Mouse (Mus musculus): ENCODE measurements around the gene 1700020D05Rik. TPM values are rescaled to one million over a fixed set of nuclear protein-coding genes. Genes with fewer than 3 reads are reported as not detected.
A peak's percentile ranks its signal among the peaks of the same experiment; 100 is the strongest.

Gene 1700020D05Rik
- total RNA-seq, 2 experiments from 2014 or later: 1.7 TPM; not detected in 1

- no peak for ATAC-seq (replicated peaks; ENCODE audit: poor library complexity)
Measured at GRCm38 (mm10) chr19:5477004-5477667, 26.5 kb downstream of the 1700020D05Rik start.

- no peak for ATAC-seq (replicated peaks; ENCODE audit: poor library complexity)
Measured at GRCm38 (mm10) chr19:5475069-5475714, 28.4 kb downstream of the 1700020D05Rik start.

DNA sequence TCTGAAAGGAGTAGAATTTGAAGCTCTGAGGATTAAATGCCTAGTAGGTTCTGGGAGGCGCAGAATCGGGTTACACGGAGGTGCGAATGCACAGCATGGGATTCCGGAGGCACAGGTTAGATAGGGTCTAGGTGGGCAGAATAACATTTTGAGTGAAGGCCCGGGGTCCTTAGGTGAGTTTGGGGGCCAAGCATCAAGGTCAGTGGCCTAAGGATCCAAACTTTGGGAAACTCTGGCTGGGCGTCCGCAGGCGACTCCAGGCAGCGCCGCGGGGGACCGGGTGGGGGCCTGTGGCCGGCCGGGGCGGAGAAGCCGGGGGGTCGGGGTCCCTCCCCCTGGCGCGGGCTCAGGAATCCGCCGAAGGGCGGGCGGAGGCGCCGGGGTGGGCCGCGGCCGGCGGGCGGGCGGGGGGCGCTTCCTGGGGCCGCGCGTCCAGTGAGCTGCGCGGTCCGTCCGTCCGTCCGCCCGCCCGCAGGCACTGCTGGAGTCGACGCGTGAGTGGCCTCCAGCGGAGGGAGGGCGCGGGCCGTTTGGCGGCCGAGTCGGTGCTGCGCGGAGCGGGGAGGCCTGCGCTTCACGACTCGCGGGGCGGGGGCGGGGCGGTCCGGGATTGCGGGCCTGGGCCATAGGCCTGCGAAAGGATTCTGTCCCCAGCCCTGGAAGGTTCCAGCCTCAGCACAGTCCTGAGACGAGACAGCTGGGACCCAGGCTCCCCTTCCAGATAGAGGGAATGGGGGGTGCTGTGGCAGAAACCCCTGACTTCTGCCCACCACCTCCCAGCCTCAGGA, 29.1 kb downstream of the 1700020D05Rik start:
- peak; percentile 33 for ATAC-seq (replicated peaks; ENCODE audit: poor library complexity)

GRCm38 (mm10) chr19:5473720-5474119, 29.9 kb downstream of the 1700020D05Rik start, which contains the start of gene Efemp2:
Gene Efemp2 (plus strand): TSS chr19:5473954.
- ATAC-seq (replicated peaks; ENCODE audit: poor library complexity): peak; percentile 79

DNA sequence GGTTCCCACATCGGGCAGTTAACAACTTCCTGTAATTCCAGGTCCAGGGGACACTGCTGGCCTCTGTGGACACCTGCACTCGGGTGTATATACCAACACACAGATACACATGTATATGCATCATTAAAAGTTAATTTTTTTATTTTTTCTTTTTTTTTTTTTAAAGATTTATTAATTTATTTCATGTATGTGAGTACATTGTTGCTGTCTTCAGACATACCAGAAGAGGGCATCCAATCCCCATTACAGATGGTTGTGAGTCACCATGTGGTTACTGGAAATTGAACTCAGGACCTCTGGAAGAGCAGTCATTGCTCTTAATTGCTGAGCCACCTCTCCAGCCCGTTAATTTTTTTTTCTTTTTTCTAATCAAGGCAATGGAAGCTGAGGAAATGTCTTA, 30.7 kb downstream of the 1700020D05Rik start:
- ATAC-seq (replicated peaks; ENCODE audit: poor library complexity): no peak

- ATAC-seq (replicated peaks; ENCODE audit: poor library complexity): no peak
Measured at GRCm38 (mm10) chr19:5471846-5472245, 31.7 kb downstream of the 1700020D05Rik start.

DNA sequence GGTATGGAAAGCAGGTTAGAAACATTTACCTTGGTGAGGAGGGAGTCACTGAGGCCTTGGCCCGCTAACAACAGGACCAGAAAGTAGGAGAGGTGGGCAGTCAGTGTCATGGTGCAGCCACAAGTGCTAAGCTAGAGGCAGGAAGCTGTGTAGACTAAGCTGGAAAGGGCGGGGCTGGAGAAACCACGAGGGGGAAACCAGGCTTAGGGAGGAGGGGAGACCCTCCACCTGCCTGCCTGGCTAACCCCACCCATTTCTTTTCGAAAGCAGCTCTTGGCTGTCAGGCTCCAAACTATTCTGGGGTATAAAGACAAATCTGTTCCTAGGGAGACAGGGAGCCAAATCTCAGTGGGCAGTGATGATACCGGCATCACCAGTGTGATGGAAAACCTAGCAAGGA, 35.2 kb downstream of the 1700020D05Rik start, which contains the start of gene Ctsw:
Gene Ctsw (minus strand): TSS at position 134 of the 400 bp plus-strand sequence.
- peak; percentile 29; the same call in 1 of the 2 replicates for ATAC-seq (replicated peaks; ENCODE audit: poor library complexity)

- ATAC-seq (replicated peaks; ENCODE audit: poor library complexity): no peak
Measured at GRCm38 (mm10) chr19:5466916-5467500, 36.6 kb downstream of the 1700020D05Rik start.

- ATAC-seq (replicated peaks; ENCODE audit: poor library complexity): no peak
Measured at GRCm38 (mm10) chr19:5465037-5465436, 38.5 kb downstream of the 1700020D05Rik start.

- ATAC-seq (replicated peaks; ENCODE audit: poor library complexity): 0 out of 2 replicates have a peak, but pooled peaks have one; percentile 33
Measured at GRCm38 (mm10) chr19:5463791-5464562, 39.6 kb downstream of the 1700020D05Rik start.

GRCm38 (mm10) chr19:5463212-5463611, 40.4 kb downstream of the 1700020D05Rik start:
- no peak for ATAC-seq (replicated peaks; ENCODE audit: poor library complexity)

- no peak for ATAC-seq (replicated peaks; ENCODE audit: poor library complexity)
Measured at GRCm38 (mm10) chr19:5461411-5461810, 42.2 kb downstream of the 1700020D05Rik start.

DNA sequence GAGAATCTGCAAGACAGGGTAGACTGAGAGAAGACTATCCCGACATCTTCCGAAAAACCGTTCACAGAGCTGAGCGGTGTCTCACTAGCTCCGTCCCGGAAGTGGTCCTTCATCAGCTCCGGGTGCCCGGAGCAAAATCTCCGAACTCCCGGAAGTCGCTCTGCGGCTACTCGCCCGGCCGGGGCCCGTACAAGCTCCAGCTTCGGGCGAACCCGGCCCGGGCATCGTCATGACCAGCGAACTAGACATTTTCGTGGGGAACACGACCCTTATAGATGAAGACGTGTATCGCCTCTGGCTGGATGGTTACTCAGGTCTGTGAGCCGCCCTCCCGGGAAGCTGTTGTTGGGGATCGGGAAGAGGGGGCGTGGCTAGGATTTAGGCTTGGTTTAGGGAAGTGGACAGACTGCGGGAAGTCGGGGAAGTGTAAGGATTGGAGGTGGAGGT, 43.1 kb downstream of the 1700020D05Rik start, which contains the start of gene Fibp:
Gene Fibp (plus strand): TSS at position 151 of the 447 bp plus-strand sequence.
- peak; percentile 74 for ATAC-seq (replicated peaks; ENCODE audit: poor library complexity)

DNA sequence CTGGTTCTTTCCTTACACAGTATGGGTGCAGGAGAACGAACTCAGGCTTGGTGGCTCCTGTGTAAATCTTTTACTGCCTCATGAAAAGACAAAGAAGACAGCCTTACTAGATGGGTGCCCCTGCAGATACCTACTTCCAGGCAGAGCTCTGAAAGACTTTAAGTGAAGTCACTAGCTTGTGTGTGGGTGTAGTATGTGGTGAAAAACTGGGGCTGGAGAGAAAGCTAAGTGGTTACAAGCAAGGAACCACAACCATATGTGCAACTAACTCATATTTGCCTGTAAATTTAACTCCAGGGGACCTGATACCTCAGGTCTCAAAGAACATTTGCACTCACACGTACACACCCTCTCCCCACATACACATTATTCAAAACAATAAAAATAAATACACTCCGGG, 43.7 kb downstream of the 1700020D05Rik start:
- ATAC-seq (replicated peaks; ENCODE audit: poor library complexity): no peak

GRCm38 (mm10) chr19:5459019-5459418, 44.6 kb downstream of the 1700020D05Rik start:
- no peak for ATAC-seq (replicated peaks; ENCODE audit: poor library complexity)

GRCm38 (mm10) chr19:5457746-5458442, 45.7 kb downstream of the 1700020D05Rik start, which contains the start of gene Ccdc85b:
Gene Ccdc85b (minus strand): TSS chr19:5457894.
- no peak for ATAC-seq (replicated peaks; ENCODE audit: poor library complexity)

DNA sequence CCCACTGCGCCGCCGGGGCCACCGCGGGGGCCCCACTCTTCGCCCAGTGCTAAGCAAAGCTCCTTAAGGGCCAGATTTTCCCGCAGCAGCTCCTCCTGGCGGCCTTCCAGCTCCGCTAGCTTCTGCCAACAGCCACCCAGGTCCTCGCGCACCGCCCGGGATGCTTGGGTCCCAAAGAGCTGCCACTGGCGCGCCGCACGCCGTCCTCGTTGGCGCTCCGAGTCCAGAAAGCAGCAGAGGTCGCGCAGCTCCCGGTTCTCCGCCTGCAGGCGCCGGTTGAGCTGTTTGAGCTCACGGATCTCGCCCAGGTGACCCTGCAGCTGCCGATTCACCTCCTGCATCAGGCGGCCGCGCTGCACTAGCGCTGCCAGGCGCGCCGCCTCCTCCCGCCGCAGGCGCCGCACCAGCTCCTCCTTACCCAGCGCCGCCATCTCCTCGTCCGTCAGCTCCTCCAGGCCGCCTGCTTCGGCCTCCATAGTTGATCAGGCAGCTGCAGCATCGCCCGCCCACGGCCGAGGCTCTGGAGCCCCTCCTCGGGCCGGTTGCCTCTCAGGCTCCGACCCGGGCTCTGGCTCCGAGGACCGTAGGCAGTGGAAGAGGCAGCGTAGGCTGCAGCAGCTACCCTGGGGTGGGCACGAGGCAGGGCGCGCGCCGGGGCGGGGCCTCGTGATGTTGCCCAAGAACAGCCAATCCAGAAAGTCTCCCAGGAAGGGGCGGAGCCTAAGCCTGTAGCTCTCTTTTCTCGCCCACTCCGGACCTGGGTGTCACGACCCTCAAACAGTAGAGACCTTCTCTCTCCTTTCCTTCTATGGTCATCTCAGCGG, 46.5 kb downstream of the 1700020D05Rik start:
- ATAC-seq (replicated peaks; ENCODE audit: poor library complexity): peak; percentile 85

DNA sequence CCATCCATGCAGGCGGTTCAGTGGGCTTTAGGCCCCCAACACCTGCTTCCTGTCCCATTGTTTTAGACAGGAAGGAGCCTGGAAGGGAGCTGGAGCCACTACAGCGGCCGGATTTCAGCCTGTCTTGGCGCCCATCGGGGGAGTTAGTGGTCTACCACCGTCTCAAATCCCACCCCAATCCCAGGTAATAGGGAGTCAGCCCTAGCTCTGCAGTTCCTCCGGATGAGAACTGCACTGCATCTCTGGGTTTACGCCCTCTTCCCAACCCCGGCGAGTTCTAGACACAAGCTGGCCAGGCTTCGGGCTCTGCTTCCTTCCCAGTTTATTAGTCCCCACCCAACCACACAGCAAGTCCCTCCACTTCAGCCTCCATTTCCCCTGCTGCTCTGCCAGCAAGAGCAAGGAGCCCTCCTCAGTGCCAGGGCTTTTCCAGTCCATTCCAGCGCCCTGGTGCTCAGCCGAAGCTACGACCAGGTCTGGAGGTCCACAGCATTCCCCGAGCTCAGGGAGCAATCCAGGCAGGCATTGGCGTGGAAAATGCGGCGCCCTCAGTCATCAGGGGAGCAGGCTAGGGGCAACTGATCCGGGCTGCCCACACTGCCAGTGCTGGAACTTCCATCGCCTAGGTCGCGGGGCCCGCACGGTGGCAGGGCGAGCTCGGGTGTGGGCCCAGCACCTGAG, 47.2 kb downstream of the 1700020D05Rik start:
- no peak for ATAC-seq (replicated peaks; ENCODE audit: poor library complexity)

Measured in megakaryocyte progenitor cell, adult 5-6 weeks (primary cell).